Comparison of ENCODE assay signal across 33 mouse cellular contexts in genomic region chr15:102956906-102957305, GRCm38 (mm10). TPM values are rescaled to one million over a fixed set of nuclear protein-coding genes. Genes with fewer than 3 reads are reported as not detected.
DNase-seq lines count a peak whose midpoint lies in the region; ATAC-seq and TF ChIP-seq lines count a peak whose summit lies in the region.
"Had no signal": no experiment of that assay in that cellular context is flagged by ENCODE, and none has a peak within 500 bp of the region (broad histone marks: within the 10 kb centered on the region; RNA-seq: fewer than 3 reads in every experiment).

No protein-coding gene starts in this region.

- peak overlapping the region; percentile 61 for H3K4me2 ChIP-seq in limb, embryonic 13.5 days (replicated peaks)
- peak overlapping the region; percentile 46 for H3K4me2 ChIP-seq in neural tube, embryonic 14.5 days (ENCODE audit: low read depth, low read length)
- no peak overlapping the region for H3K4me2 ChIP-seq in forebrain, postnatal 0 days (ENCODE audit: low read depth)
- H3K4me2 ChIP-seq: hindbrain, embryonic 14.5 days; lung, embryonic 14.5 days; midbrain, embryonic 12.5 days had no signal

- intact Hi-C loops in gastrocnemius, postnatal 14 days (cut with DNase I; ENCODE audit: low total_unique reads), result no loop called here

- no peak overlapping the region for H3K27ac ChIP-seq in limb, embryonic 13.5 days
- peak overlapping the region; percentile 76 for H3K27ac ChIP-seq in neural tube, embryonic 14.5 days (ENCODE audit: low read depth, low read length)
- H3K27ac ChIP-seq in forebrain, postnatal 0 days (ENCODE audit: low read depth, low read length), result no peak overlapping the region
- H3K27ac ChIP-seq: forebrain, embryonic 10.5 days; heart, embryonic 10.5 days; hindbrain, embryonic 14.5 days; liver, embryonic 14.5 days; midbrain, embryonic 12.5 days had no signal

- 2% methylated on average over 12 of the region's 12 CpGs for WGBS in limb, embryonic 13.5 days
- 5% methylated on average over 12 of the region's 12 CpGs for WGBS in neural tube, embryonic 14.5 days
- under 1% methylated on average over 12 of the region's 12 CpGs for WGBS in forebrain, postnatal 0 days

- H3K4me1 ChIP-seq in limb, embryonic 13.5 days, result peaks cover 47% of the 10 kb centered on the region
- H3K4me1 ChIP-seq in neural tube, embryonic 14.5 days (ENCODE audit: control insufficient read depth, insufficient read depth, low read length), result no peaks in the 10 kb centered on the region
- H3K4me1 ChIP-seq in forebrain, postnatal 0 days (ENCODE audit: insufficient read depth), result no peaks in the 10 kb centered on the region
- H3K4me1 ChIP-seq: midbrain, embryonic 12.5 days had no signal

- TF ChIP-seq CTCF in forebrain, postnatal 0 days (IDR thresholded peaks at IDR 0.05; ENCODE audit: low read depth), result no peak

- peaks cover 96% of the 10 kb centered on the region for H3K27me3 ChIP-seq in limb, embryonic 13.5 days
- H3K27me3 ChIP-seq in neural tube, embryonic 14.5 days (ENCODE audit: control insufficient read depth, insufficient read depth, low read length), result peaks cover 37% of the 10 kb centered on the region
- peaks cover 95% of the 10 kb centered on the region for H3K27me3 ChIP-seq in forebrain, postnatal 0 days (ENCODE audit: insufficient read depth, low read length)

- no peaks in the 10 kb centered on the region for H3K9me3 ChIP-seq in limb, embryonic 13.5 days
- H3K9me3 ChIP-seq in neural tube, embryonic 14.5 days (ENCODE audit: control insufficient read depth, low read length), result no peaks in the 10 kb centered on the region
- H3K9me3 ChIP-seq in forebrain, postnatal 0 days (ENCODE audit: low read length), result no peaks in the 10 kb centered on the region
- H3K9me3 ChIP-seq: forebrain, embryonic 10.5 days; heart, embryonic 10.5 days; midbrain, embryonic 12.5 days had no signal

- no peak for ATAC-seq in limb, embryonic 13.5 days (ENCODE audit: low FRiP score, low read depth)
- ATAC-seq in neural tube, embryonic 14.5 days (ENCODE audit: low read depth), result no peak
- ATAC-seq in forebrain, postnatal 0 days, result no peak
- ATAC-seq: CD4-positive, CD25-positive, alpha-beta regulatory T cell, adult 4 months; forebrain, embryonic 16.5 days; inflammation-experienced regulatory T-cells, adult 6 months; Patski had no signal

- peak; percentile 7 for DNase-seq in gastrocnemius, postnatal 14 days
- DNase-seq in gastrocnemius, postnatal 25 days, result no peak
- DNase-seq in kidney, postnatal 10 days, result peak; percentile 39
- no peak for DNase-seq in kidney, adult 18-20 months
- no peak for DNase-seq in testis, postnatal 10 days (ENCODE audit: low spot score)
- DNase-seq in forebrain, postnatal 0 days, result no peak
- DNase-seq: cerebellum, adult 11-12 months; cerebellum, postnatal 10 days; heart, postnatal 4 days; layer of hippocampus, adult 9-11 months; left cerebral cortex, postnatal 4 days; lung, embryonic 14.5 days; thymus, postnatal 25 days had no signal

- peak overlapping the region; percentile 47 for H3K4me3 ChIP-seq in limb, embryonic 13.5 days
- peak overlapping the region; percentile 35 for H3K4me3 ChIP-seq in neural tube, embryonic 14.5 days (ENCODE audit: low read depth, low read length)
- H3K4me3 ChIP-seq in forebrain, postnatal 0 days (ENCODE audit: low read depth, low read length), result no peak overlapping the region
- H3K4me3 ChIP-seq: forebrain, embryonic 10.5 days; midbrain, embryonic 12.5 days had no signal

- H3K9ac ChIP-seq in limb, embryonic 13.5 days, result peak overlapping the region; percentile 80
- H3K9ac ChIP-seq in neural tube, embryonic 14.5 days (replicated peaks; ENCODE audit: low read depth, low read length), result peak overlapping the region; percentile 69; the same call in 1 of the 2 replicates
- H3K9ac ChIP-seq in forebrain, postnatal 0 days, result no peak overlapping the region
- H3K9ac ChIP-seq: hindbrain, embryonic 14.5 days; liver, embryonic 14.5 days; lung, embryonic 14.5 days; midbrain, embryonic 12.5 days had no signal

- H3K36me3 ChIP-seq in limb, embryonic 13.5 days, result no peaks in the 10 kb centered on the region
- no peaks in the 10 kb centered on the region for H3K36me3 ChIP-seq in neural tube, embryonic 14.5 days (ENCODE audit: control insufficient read depth, insufficient read depth, low read length)
- H3K36me3 ChIP-seq in forebrain, postnatal 0 days (ENCODE audit: insufficient read depth), result no peaks in the 10 kb centered on the region
- H3K36me3 ChIP-seq: forebrain, embryonic 10.5 days; heart, embryonic 10.5 days; midbrain, embryonic 12.5 days had no signal

RNA-seq across cellular contexts. Expression of gene Hoxc11, which starts 2.7 kb away (rescaled TPM):
- total RNA-seq in gastrocnemius, postnatal 14 days (2021), result 1 to 10 TPM; 6.6 to 9.1 TPM
- total RNA-seq in gastrocnemius, postnatal 25 days (2021), result 1 to 10 TPM; 6.2 to 7.2 TPM
- 2.1 and 2.6 TPM in 2 replicates for polyA plus RNA-seq in limb, embryonic 13.5 days (2015; fragmentation: Nextera tagmentation; extraction: Ambion mirVana)
- not detected in 2 replicates for polyA plus RNA-seq in neural tube, embryonic 14.5 days (2014; fragmentation: Nextera tagmentation; extraction: Ambion mirVana)
- not detected in 2 replicates for total RNA-seq in forebrain, postnatal 0 days (2014; rRNA removed)
- not detected in 2 replicates for polyA plus RNA-seq in forebrain, postnatal 0 days (2015; fragmentation: Nextera tagmentation; extraction: Ambion mirVana)
- total RNA-seq: adrenal gland, adult 18-20 months; ES-E14; granulocyte monocyte progenitor cell, adult 5-6 weeks; heart, postnatal 4 days; left cerebral cortex, adult 8-10 months; left cerebral cortex, postnatal 4 days; megakaryocyte, adult 5-6 weeks; monocyte, adult 5-6 weeks had no signal
- polyA plus RNA-seq: CD4-positive, CD25-positive, alpha-beta regulatory T cell, adult 4 months; embryonic facial prominence, embryonic 11.5 days; forebrain, embryonic 10.5 days; forebrain, embryonic 16.5 days; heart, embryonic 10.5 days; heart, embryonic 16.5 days; hindbrain, embryonic 14.5 days; inflammation-experienced regulatory T-cells, adult 6 months; liver, embryonic 14.5 days; lung, embryonic 14.5 days; midbrain, embryonic 12.5 days; Patski had no signal

RNA-seq across cellular contexts. Expression of gene Hoxc10, which starts 9.7 kb away (rescaled TPM):
- 10 to 100 TPM; 47.9 to 48.0 TPM for total RNA-seq in gastrocnemius, postnatal 14 days (2021)
- total RNA-seq in gastrocnemius, postnatal 25 days (2021), result 10 to 100 TPM; 61.5 to 69.5 TPM
- 11.0 and 11.3 TPM in 2 replicates for polyA plus RNA-seq in limb, embryonic 13.5 days (2015; fragmentation: Nextera tagmentation; extraction: Ambion mirVana)
- 46.1 and 94.7 TPM in 2 replicates for polyA plus RNA-seq in neural tube, embryonic 14.5 days (2014; fragmentation: Nextera tagmentation; extraction: Ambion mirVana)
- total RNA-seq in forebrain, postnatal 0 days (2014; rRNA removed), result not detected in 2 replicates
- not detected in 2 replicates for polyA plus RNA-seq in forebrain, postnatal 0 days (2015; fragmentation: Nextera tagmentation; extraction: Ambion mirVana)
- total RNA-seq: granulocyte monocyte progenitor cell, adult 5-6 weeks; heart, postnatal 4 days; left cerebral cortex, adult 8-10 months; left cerebral cortex, postnatal 4 days; megakaryocyte, adult 5-6 weeks; monocyte, adult 5-6 weeks had no signal
- polyA plus RNA-seq: CD4-positive, CD25-positive, alpha-beta regulatory T cell, adult 4 months; embryonic facial prominence, embryonic 11.5 days; forebrain, embryonic 10.5 days; forebrain, embryonic 16.5 days; heart, embryonic 16.5 days; hindbrain, embryonic 14.5 days; inflammation-experienced regulatory T-cells, adult 6 months; liver, embryonic 14.5 days; lung, embryonic 14.5 days; midbrain, embryonic 12.5 days had no signal

RNA-seq across cellular contexts. Expression of gene Hoxc5, which starts 10.3 kb away (rescaled TPM):
- 1 to 10 TPM; 1.4 to 1.8 TPM for total RNA-seq in gastrocnemius, postnatal 14 days (2021)
- total RNA-seq in gastrocnemius, postnatal 25 days (2021), result 1 to 10 TPM; 1.6 to 1.8 TPM
- 5.2 and 6.7 TPM in 2 replicates for polyA plus RNA-seq in limb, embryonic 13.5 days (2015; fragmentation: Nextera tagmentation; extraction: Ambion mirVana)
- 3.6 and 10.2 TPM in 2 replicates for polyA plus RNA-seq in neural tube, embryonic 14.5 days (2014; fragmentation: Nextera tagmentation; extraction: Ambion mirVana)
- total RNA-seq in forebrain, postnatal 0 days (2014; rRNA removed), result not detected in 2 replicates
- polyA plus RNA-seq in forebrain, postnatal 0 days (2015; fragmentation: Nextera tagmentation; extraction: Ambion mirVana), result not detected in 2 replicates
- total RNA-seq: granulocyte monocyte progenitor cell, adult 5-6 weeks; heart, postnatal 4 days; left cerebral cortex, adult 8-10 months; left cerebral cortex, postnatal 4 days; megakaryocyte, adult 5-6 weeks; monocyte, adult 5-6 weeks had no signal
- polyA plus RNA-seq: CD4-positive, CD25-positive, alpha-beta regulatory T cell, adult 4 months; forebrain, embryonic 10.5 days; forebrain, embryonic 16.5 days; inflammation-experienced regulatory T-cells, adult 6 months; midbrain, embryonic 12.5 days had no signal

RNA-seq across cellular contexts. Expression of gene Hoxc9, which starts 19.3 kb away (rescaled TPM):
- total RNA-seq in gastrocnemius, postnatal 14 days (2021), result 1 to 10 TPM; 5.7 to 5.8 TPM
- total RNA-seq in gastrocnemius, postnatal 25 days (2021), result 1 to 10 TPM; 4.6 to 6.5 TPM
- polyA plus RNA-seq in limb, embryonic 13.5 days (2015; fragmentation: Nextera tagmentation; extraction: Ambion mirVana), result 1.7 and 2.1 TPM in 2 replicates
- polyA plus RNA-seq in neural tube, embryonic 14.5 days (2014; fragmentation: Nextera tagmentation; extraction: Ambion mirVana), result 46.9 and 49.8 TPM in 2 replicates
- total RNA-seq in forebrain, postnatal 0 days (2014; rRNA removed), result not detected in 2 replicates
- polyA plus RNA-seq in forebrain, postnatal 0 days (2015; fragmentation: Nextera tagmentation; extraction: Ambion mirVana), result not detected in 2 replicates
- total RNA-seq: granulocyte monocyte progenitor cell, adult 5-6 weeks; heart, postnatal 4 days; left cerebral cortex, adult 8-10 months; left cerebral cortex, postnatal 4 days; megakaryocyte, adult 5-6 weeks; monocyte, adult 5-6 weeks had no signal
- polyA plus RNA-seq: CD4-positive, CD25-positive, alpha-beta regulatory T cell, adult 4 months; embryonic facial prominence, embryonic 11.5 days; forebrain, embryonic 10.5 days; forebrain, embryonic 16.5 days; heart, embryonic 16.5 days; inflammation-experienced regulatory T-cells, adult 6 months; lung, embryonic 14.5 days; midbrain, embryonic 12.5 days had no signal

RNA-seq across cellular contexts. Expression of gene Hoxc12, which starts 20.3 kb away (rescaled TPM):
- under 1 TPM in 1 of 2 experiments, not detected in 1; 0.22 TPM for total RNA-seq in gastrocnemius, postnatal 14 days (2021)
- not detected for total RNA-seq in gastrocnemius, postnatal 25 days (2021)
- 2.8 and 3.1 TPM in 2 replicates for polyA plus RNA-seq in limb, embryonic 13.5 days (2015; fragmentation: Nextera tagmentation; extraction: Ambion mirVana)
- polyA plus RNA-seq in neural tube, embryonic 14.5 days (2014; fragmentation: Nextera tagmentation; extraction: Ambion mirVana), result not detected in 2 replicates
- not detected in 2 replicates for total RNA-seq in forebrain, postnatal 0 days (2014; rRNA removed)
- polyA plus RNA-seq in forebrain, postnatal 0 days (2015; fragmentation: Nextera tagmentation; extraction: Ambion mirVana), result not detected in 2 replicates
- total RNA-seq: adrenal gland, adult 18-20 months; adrenal gland, postnatal 4 days; granulocyte monocyte progenitor cell, adult 5-6 weeks; heart, postnatal 4 days; left cerebral cortex, adult 8-10 months; left cerebral cortex, postnatal 4 days; megakaryocyte, adult 5-6 weeks; monocyte, adult 5-6 weeks had no signal
- polyA plus RNA-seq: CD4-positive, CD25-positive, alpha-beta regulatory T cell, adult 4 months; embryonic facial prominence, embryonic 11.5 days; forebrain, embryonic 10.5 days; forebrain, embryonic 16.5 days; heart, embryonic 10.5 days; heart, embryonic 16.5 days; hindbrain, embryonic 14.5 days; inflammation-experienced regulatory T-cells, adult 6 months; liver, embryonic 14.5 days; lung, embryonic 14.5 days; midbrain, embryonic 12.5 days; Patski had no signal

Comparison
In these comparisons a context has a peak if more than half of its experiments do, and no peak if none do; other contexts are left out.
1. DNase-seq: peak in gastrocnemius, postnatal 14 days (single experiment) and kidney, postnatal 10 days (single experiment); none in gastrocnemius, postnatal 25 days (single experiment), kidney, adult 18-20 months (single experiment), testis, postnatal 10 days (single experiment) and forebrain, postnatal 0 days (single experiment).
2. RNA of gene Hoxc10, which starts 9.7 kb away (total RNA-seq): 61.5 to 69.5 TPM in gastrocnemius, postnatal 25 days and 47.9 to 48.0 TPM in gastrocnemius, postnatal 14 days; not detected in forebrain, postnatal 0 days; every median in the first group is over 10 times any median in the second.